Mouse (Mus musculus): Measurements from ENCODE around the gene Lrrc10.
"Not testable (repeated sequence)": the region's sequence is repeated elsewhere in the genome, so short reads cannot be mapped to it uniquely, and the experiment has no call there.

The Lrrc10 gene

GRCm38 (mm10) chr10:117045175-117046056, at the start of gene Lrrc10:
Gene Lrrc10 (plus strand): TSS chr10:117045341.
- DNase-seq = peak; percentile 59

DNA sequence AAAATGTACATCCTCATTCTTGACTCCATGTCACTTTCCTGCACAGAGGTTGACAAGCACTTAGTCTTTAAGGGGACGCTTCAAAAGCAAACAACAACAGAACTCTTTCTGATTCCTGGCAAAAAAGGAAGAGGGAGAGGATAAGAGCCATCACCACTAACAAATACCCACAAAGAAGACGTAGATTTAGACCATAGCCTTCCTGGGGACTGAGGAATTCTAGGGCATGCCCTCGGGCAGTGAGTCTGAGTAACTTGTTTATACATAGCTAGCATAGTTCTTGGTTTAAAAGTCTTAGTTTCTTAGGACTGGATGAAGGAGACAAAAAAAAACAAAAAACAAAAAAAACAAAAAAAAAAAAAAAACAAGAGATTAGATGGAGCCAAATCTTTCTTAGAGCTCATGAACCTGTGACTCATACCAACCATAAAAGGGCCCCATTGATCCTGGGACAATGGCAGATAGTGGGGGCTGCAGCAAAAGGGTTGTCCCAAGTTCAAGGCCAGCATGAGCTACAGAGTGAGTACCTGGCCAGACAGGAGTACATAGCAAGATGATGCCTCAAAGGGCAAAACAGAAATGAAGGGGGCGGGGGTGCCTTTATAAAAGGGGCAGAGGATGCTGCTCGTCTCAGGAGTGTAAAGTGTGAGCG, 49.4 kb upstream of the Lrrc10 start:
- no peak for DNase-seq

GRCm38 (mm10) chr10:116996236-116996600, 48.9 kb upstream of the Lrrc10 start:
- no peak for DNase-seq

GRCm38 (mm10) chr10:116998716-116999455, 46.3 kb upstream of the Lrrc10 start:
- no peak for DNase-seq

DNA sequence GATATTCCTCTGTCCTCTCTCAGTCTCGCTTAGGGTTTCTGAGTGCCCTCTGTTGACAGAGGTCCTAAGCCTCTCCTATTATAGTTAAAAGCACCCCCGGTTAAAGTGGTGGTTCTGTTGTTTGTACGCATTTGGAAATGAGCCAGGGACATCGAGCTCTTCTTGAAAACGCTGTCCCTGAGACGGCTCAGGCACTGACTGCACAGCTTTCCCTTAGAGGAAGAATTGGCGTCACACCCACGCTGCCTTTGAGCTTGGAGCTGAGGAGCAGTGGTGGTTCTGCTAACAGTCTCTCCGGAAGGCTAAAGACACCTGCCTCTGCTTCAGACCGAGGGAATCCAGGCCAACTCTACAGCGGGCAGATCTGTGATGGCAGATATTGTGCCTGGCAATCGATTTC, 44.2 kb upstream of the Lrrc10 start:
- DNase-seq = no peak

- DNase-seq = no peak
These were observed 40.4 kb upstream of the Lrrc10 start for GRCm38 (mm10) chr10:117004695-117005094.

DNA sequence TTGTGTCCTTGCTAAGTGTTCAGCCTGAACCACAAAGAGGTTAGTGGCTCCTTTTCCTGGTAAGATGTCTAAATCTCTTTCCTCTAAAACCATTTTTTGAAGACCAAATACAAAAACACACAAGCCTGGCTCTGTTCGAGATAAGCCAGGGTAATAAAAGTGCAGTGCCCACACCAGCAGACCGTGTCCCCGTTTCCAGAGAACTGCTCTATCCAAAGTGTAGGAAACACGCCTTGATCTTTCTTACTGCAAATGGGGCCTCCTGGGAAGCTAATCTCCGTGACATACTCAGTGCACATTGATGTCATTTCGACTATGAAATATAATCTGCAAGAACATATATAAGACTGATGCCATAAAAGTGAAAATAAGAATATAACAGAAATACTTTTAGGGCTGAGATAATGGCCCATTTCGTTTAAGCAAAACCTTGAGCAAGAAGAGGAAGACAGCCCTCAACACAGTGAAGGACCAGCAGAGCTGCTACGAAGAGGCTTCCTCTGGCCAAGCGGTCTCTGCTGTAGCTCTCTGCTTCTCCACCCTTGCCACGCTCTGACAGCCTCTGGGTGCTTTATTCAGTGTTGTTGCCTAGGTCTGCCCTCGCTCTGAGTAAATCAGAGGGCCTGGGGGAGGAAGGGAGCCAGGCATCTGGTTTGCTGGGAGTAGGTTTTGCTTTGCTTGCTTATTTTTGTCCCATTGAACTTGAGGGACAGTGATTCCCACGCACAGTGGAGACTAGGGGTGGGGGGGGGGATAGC, 39.3 kb upstream of the Lrrc10 start:
- DNase-seq = no peak

DNA sequence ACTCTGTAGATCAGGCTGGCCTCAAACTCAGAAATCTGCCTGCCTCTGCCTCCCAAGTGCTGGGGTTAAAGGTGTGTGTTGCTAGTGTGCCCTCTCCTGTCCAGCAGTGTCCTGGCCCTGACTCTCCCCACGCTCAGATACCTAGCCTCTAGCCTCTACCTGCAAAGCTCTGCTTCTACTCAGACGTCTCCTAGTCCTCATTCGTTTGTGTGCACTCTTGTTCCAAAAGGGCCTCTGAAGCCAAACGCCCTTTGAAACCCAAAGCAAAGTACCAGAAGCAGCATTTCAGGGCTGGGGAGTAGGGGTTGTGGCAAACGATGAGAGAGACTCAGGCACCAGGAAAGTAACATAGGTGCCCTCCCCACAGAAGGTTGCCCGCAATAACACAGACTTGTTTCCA, 35.5 kb upstream of the Lrrc10 start:
- DNase-seq = no peak

DNA sequence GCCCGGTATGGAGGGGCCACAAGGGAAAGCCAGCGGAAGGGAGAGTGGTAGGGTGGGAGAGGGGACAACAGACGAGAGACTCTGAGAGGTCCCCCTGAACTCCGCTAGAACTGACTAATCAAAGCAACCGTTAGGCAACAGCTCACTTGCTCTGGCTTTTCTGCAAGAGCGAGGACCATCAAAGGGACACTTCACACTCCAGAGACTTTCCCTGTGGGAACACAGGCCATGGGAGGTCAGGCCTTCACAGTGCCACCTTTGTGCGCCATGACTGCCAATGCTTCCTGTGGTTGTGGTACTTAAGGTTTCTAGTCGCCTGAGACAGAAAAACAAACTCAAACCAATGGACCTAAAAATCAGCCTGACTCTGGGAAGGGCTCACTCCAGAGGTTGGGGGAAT, 34.1 kb upstream of the Lrrc10 start:
- no peak for DNase-seq

DNA sequence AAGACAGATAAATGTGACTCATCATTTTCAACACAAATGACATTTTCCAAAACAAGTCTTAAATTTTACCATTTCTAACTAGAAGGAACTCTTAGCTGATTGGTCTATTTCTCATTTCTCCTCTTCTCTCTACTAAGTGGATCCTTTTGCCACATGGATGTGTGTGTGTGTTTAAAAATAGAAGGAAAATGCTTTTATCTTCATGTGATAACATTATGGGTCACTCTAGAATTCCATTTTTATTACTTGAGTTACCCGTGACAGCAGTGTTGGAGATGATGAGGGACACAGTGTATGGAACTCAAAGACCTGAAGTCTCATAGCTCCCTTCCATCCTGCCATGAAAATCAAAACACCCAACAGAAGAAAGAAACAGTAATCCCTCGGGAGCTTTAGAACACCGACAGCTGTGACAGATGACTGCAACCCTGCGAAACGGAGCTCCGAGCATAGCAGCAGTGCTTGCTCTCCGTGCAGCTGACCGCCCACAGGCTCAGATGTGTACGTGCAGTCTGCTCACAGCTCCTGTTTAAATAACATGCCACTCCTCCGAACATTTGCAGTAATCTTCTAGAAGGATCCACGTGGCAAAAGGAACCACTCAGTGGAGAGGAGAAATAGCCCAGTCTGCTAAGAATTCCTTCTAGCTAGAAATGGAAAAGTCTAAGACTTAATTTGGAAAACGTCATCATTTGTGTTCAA, 31.3 kb upstream of the Lrrc10 start:
- no peak for DNase-seq

DNA sequence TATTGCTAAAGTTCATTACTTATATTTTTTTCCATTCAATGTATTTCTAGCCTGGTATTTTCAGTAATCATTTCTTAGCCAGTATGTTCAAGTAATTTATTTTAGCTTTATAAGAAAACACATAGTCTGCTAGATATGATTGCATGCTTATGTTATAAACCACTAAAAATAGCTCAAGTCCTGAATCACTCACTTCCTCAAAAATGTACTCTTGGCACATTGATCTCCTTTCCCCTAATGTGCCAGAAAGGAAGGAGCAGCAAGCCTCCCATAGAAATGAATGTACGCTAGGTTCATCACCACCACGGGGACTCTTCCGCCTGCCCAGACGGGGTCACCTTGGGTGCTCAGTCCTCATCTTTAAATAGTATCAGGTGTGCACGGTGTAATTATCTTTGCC, 30.6 kb upstream of the Lrrc10 start:
- DNase-seq = no peak

DNA sequence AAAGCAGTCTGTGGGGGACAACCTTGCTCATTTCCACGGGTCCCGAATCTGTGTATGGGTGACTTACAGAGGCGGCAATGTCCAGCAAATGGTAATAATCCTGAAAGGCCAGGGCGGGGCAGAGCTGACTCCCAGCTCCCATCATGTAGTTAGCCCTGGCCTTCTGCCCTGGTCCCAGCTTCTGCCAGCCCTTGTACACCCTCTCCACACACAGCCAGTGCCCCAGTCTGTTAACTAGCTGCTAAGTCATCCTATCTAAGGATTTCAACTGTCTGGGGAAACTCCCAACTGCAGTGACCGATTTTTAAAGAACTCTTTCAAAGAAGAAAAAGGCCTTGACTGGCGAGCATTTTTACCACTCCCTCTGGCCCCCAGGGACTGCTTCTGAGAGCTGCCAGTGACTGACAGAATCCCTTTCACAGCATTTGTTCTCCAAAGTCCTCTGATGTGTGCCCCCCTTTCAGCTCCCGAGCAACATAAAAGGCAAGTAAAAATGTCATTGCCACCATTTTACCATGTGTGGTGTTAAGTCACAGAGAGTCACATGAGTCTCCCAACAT, 26.8 kb upstream of the Lrrc10 start:
- no peak for DNase-seq

GRCm38 (mm10) chr10:117021020-117021754, 24.0 kb upstream of the Lrrc10 start:
- DNase-seq = no peak

GRCm38 (mm10) chr10:117023693-117024092, 21.4 kb upstream of the Lrrc10 start:
- no peak for DNase-seq

GRCm38 (mm10) chr10:117025776-117026175, 19.4 kb upstream of the Lrrc10 start:
- DNase-seq = peak; percentile 12

DNA sequence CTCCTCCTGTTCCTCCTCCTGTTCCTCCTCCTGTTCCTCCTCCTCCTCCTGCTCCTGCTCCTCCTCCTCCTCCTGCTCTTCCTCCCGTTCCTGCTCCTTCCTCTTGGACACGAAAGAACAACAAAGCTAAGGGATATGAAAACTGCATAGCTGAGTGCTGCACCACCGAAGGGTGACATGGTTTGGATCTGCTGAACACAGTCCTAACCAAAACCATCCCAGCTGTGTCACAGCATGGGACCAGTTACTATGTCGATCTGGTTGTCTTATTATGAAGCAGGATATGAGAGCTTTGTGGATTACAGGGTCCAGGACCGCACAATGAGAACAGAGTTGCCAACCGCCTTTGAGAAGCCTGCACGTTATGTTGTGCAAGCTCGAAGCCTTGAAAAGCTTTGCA, 19.0 kb upstream of the Lrrc10 start:
- DNase-seq = no peak

- DNase-seq = no peak
These were observed 14.0 kb upstream of the Lrrc10 start for GRCm38 (mm10) chr10:117031160-117031559.

- DNase-seq = peak; percentile 25
These were observed 11.4 kb upstream of the Lrrc10 start for GRCm38 (mm10) chr10:117033785-117034184.

- DNase-seq = no peak
These were observed 4.8 kb upstream of the Lrrc10 start for GRCm38 (mm10) chr10:117040355-117040754.

- DNase-seq = no peak
These were observed 2.8 kb upstream of the Lrrc10 start for GRCm38 (mm10) chr10:117042295-117042694.

DNA sequence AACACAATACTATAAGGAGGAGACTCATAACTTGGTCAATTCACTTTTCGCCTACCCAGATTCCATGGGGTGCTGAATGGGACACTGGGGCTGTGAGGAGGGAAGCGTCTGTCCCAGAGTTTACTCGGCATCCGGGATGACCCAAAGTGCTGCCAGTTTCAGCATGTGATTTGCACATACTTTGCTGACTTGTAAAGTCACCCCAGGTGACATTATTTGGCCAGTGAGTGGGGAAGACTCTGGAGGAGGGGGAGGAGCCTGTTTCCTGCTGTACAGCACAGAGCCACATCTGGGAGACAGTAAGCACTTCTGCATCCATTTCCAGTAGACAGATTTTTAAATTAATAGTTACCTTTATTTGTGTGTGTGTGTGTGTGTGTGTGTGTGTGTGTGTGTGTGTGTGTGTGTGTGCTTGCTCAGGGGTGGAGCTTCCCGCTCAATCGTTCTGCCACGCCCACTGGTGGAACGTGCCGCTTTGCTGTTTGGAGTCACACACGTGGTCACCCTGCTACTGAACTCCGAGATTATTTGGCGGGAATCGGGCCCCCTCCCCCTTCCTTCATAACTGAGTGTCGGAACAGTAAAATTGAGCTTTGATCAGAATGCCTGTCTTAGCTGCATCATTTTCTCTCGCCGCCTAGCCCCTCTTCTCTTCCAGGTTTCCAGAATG, 1.5 kb upstream of the Lrrc10 start:
- DNase-seq = not testable (repeated sequence)
